Mouse (Mus musculus): ENCODE results near the gene Pde9a.
"Not testable (repeated sequence)": the region's sequence is repeated elsewhere in the genome, so short reads cannot be mapped to it uniquely, and the experiment has no call there.

Pde9a gene

DNA sequence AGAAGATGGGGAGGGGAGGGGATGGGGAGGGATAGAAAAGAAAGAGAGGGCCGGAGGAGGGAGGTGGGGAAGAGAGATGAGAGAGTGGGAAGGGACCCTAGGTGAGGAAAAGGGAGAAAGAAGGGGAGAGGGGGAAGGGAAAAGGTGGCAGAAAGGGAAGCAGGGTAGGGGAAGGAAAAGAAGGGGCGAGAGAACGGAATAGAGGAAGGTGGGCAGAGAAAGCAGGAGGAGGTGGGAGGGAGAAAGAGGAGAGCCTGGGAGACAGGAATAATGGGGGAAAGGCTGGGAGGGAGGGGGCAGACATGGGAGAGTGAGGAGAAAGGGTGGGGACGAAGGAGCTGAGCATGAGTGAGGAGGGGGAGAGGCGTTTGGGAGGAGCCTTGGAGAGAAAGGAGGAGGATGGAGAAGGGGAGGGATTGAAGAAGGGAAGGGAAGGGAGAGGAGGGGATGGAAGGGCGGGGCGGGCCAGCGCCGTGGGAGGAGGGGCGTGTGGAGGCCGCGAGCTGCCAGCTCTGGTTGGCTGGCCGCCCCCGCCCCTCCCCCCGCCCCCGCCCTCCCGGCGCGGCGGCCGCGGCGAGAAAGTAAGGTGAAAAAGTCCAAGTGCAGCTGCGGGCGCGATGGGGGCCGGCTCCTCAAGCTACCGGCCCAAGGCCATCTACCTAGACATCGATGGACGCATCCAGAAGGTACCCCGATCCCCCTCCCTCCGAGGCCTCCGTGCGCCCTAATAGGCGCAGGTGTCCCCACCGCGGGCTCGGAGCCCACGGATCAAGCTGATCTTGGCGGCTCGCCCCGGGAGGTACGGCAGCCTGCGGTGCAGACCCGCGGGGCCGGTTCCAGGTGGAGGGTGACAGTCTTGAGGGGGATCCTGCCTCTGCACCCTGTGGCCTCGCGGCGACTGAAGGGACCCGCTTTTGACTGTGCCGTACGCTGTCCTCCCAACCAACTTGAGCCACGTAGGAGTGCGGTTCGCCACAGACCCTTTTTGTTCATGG lies at the start of gene Pde9a:
Gene Pde9a, plus strand, starts transcription at position 540 of the 995 bp plus-strand sequence.
- DNase-seq (ENCODE audit: low spot score in 2 of 2) = peak; percentile 39 to 46

DNA sequence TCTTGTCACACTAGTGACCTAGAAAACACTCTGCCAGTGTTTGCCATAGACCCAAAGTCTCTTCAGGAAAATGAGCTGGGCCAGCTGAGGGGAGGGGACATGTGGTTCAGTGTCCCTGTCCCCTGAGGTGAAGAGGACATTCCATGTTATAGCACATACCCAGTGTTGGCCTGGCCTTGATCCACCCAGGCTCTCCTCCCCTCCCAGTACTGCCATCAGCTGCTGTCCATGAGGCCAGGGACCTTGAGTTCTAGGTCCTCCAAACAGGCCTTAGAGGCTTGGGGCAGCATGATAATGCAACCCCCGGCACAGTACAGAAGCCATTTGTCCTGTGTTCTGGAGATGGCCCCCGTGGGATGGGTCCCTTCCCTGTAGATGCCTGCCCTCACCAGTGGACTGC lies 46.2 kb upstream of the Pde9a start:
- DNase-seq (ENCODE audit: low spot score in 2 of 2) = no peak

DNA sequence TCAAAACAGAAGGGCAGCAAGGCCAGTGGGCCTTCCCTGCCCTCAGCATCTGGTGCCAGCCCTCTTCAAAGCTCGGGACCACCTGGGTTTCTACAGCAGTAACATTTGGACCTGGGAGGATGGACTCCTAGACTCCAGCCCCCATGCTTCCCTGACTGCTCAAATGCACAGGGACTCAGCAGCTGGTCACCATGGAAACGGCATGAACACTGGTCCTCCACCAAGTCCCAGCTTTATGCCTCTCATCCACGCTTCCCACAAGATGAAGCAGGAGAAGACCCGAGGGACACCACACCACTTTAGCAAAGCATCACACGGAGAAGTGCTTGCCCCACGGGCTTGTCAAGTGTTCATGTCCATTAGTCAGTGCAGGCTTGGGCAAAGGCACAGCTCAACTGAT lies 43.8 kb upstream of the Pde9a start:
- no peak for DNase-seq (ENCODE audit: low spot score in 2 of 2)

GRCm38 (mm10) chr17:31344172-31344801 lies 41.7 kb upstream of the Pde9a start:
- DNase-seq (ENCODE audit: low spot score in 2 of 2) = peak; percentile 15 to 50

- no peak for DNase-seq (ENCODE audit: low spot score in 2 of 2)
These were observed 41.2 kb upstream of the Pde9a start for GRCm38 (mm10) chr17:31344816-31345215.

GRCm38 (mm10) chr17:31348129-31348528 lies 37.9 kb upstream of the Pde9a start:
- no peak for DNase-seq (ENCODE audit: low spot score in 2 of 2)

GRCm38 (mm10) chr17:31349388-31349787 lies 36.6 kb upstream of the Pde9a start:
- DNase-seq (ENCODE audit: low spot score in 2 of 2) = no peak

DNA sequence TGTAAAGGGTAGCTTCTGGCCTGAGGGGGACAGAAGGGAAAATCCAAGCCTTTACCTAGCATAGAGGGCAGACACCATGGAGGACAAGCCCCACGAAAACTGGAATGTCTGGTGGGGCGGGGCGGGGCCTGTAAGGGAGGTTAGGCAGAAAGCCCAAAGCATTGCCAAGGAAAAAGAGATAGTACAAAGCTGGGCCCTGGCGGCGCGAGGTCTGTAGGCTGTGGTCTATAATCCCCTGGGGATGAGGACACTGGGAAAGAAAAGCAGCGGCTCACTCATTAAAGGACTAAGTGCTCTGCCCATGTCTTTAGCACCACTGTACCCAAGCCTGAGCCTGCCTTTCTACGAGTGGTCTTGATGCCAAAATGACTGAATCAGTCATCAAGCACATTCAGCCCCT lies 34.0 kb upstream of the Pde9a start:
- no peak for DNase-seq (ENCODE audit: low spot score in 2 of 2)

DNA sequence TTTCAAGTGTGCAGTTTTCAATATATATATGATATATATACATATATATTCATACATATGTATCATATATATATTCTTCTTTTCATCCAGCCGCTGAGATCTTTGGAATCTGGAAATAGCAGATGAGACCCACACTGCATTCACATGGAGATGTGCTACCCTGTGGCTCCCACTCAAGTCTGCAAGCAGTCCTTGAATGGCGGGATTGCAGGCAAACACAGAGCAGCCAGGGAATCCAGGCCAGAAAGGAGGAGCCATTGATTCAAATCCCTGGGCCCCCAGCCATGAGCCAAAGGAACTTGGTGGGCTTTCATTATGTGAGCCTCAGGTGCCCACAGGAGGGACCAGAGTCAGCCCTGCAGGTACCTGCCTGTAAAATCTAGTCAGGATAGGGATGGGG lies 32.8 kb upstream of the Pde9a start:
- no peak for DNase-seq (ENCODE audit: low spot score in 2 of 2)

- not testable (repeated sequence) for DNase-seq (ENCODE audit: low spot score in 2 of 2)
These were observed 31.3 kb upstream of the Pde9a start for GRCm38 (mm10) chr17:31354684-31355083.

GRCm38 (mm10) chr17:31355792-31356502 lies 30.1 kb upstream of the Pde9a start:
- DNase-seq (ENCODE audit: low spot score in 2 of 2) = no peak

DNA sequence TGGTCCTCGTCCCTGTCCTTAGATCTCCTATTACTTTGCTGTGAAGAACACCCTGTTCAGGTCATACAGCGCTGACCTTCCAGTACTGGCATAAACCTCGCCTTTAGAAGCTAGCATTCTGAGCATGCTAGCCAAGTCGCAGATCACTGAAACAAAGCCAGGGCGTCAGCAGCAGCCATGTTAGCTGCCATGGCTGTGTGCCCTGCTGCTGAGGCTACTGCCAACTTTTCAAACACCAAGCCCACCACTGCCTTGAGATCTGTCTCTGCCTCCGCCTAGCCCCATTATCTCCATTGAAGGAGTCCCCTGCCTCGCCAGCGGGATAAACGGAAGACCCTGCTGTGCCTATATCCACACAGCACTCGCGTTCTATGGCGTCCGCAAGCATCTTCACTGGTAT lies 25.4 kb upstream of the Pde9a start:
- DNase-seq (ENCODE audit: low spot score in 2 of 2) = no peak

GRCm38 (mm10) chr17:31365586-31366166 lies 20.3 kb upstream of the Pde9a start:
- no peak for DNase-seq (ENCODE audit: low spot score in 2 of 2)

- DNase-seq (ENCODE audit: low spot score in 2 of 2) = no peak
These were observed 15.8 kb upstream of the Pde9a start for GRCm38 (mm10) chr17:31370221-31370620.

DNA sequence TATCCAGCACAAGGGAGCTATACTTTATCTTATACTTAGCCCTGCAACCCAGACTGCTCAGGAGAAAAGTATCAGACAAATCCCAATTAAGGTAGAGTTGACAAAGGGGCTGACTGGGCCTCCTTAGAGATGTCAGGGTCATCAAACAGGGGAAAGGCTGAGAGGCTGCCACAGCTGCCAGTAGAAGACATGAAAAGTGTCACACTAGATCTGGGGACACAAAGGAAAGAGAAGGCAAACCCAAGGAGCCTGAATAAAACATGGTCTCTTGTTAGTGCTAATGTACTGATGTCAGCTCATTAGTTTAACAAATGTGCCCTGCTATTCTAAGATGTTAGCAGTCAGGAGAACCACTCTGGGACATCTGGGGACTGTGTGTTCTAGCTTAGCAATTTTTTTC lies 15.1 kb upstream of the Pde9a start:
- no peak for DNase-seq (ENCODE audit: low spot score in 2 of 2)

DNA sequence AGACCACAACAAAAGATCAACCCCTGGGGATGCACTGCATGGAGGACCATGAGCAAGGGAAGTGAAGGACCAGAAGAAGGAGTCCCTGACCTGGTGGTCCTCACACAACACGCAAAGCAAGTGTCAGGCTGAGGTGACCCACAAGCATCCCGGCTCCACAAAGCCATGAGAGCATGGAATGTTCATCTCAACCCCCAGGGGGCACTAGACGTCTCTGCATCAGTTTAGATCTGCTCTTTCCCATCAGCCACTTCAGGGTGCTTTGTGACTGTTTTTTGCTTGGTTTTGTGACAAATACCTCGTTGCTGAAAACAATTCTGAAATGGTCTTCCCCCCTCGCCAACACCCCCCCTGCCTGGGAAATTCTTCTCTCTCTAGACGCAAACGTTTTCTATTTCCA lies 8.0 kb upstream of the Pde9a start:
- peak; percentile 43 to 64 for DNase-seq (ENCODE audit: low spot score in 2 of 2)

DNA sequence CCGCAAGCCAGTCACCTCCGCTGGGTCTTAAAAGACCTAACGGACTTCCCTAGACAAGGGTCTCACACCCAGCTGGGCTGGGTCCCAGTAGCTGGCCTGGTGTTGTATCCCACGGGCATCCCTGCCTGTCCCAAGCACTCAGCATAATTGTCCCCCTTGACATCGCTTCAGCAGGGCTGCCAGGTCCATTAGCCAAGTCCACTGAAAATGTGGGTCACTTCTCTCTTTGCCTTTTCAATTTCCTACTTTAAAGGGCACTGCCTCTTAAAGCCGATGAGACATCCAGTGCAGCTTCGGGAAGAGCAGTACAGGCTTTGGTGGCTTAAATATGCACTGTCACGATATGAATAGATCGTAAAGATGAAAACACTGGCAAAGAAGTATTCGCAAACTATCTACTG lies 7.6 kb upstream of the Pde9a start:
- DNase-seq (ENCODE audit: low spot score in 2 of 2) = peak in 1 of 2 experiments; percentile 14

- no peak for DNase-seq (ENCODE audit: low spot score in 2 of 2)
These were observed 6.9 kb upstream of the Pde9a start for GRCm38 (mm10) chr17:31379086-31379485.

GRCm38 (mm10) chr17:31379863-31380262 lies 6.1 kb upstream of the Pde9a start:
- DNase-seq (ENCODE audit: low spot score in 2 of 2) = no peak

DNA sequence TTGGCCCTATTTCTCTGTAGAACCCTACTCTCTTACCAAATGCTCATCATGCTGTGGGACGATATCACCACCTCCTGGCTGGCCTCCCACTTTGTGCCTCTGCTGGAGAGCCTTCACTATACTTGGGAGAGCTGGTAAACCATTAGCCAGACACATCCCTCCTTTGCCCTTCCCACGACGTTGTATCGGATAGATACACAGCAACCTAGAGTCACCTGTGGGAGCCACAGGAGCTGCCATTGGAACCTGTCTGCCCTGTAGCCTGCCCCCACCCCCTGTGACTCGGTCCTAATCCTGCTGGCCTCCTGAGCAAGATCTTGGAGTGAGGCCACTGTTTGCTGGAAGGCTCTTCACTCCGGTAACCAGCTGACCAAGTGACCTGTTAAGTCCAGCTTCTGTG lies 2.7 kb upstream of the Pde9a start:
- no peak for DNase-seq (ENCODE audit: low spot score in 2 of 2)

DNA sequence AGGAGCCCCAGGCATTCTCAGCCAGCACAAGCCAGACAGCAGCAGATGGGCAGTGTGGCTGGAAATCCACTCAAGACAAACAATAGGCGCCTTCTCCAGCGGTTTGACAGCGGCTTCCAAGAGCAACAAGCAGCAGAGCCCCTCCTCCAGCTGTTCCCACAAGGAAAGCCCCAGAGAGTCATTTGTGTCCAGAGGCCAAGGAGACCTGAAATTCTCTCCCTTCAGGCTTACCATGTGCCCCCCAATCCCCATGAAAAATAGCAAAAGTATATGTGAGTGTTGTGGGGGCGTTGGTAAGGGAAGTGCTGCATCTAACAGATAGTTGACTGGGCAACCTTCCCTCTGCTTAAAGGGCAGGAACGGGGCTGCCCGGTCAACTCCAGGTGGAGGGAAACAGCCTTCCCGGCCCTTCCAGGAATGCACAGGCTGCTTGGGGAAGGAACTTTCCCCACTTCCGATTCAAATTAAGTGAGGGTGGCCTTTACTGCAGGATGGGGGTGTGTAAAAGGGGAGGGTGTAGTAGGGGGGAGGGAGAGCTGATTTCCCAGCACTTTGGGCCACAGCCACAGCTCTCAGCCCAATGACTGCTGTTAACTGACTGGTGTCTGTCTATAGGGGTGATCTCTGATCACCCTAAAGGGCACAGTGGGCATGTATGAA lies 912 bp upstream of the Pde9a start:
- DNase-seq (ENCODE audit: low spot score in 2 of 2) = peak; percentile 78 to 83

Measured in heart, adult 9 months (tissue).